Mouse (Mus musculus) cerebellum, adult 2 months (tissue): ENCODE measurements at regions not wholly inside any gene's neighbourhood (a gene's known extent, or its start where the extent isn't known, plus 50 kb on each side); places are given as distances from the start of the nearest gene placed in this dataset.

Experiments
- CTCF ChIP-seq: fragments of 200-500 bp; IDR thresholded peaks from 2 replicates; pipeline ENCODE4 v1.5.1; 2011; ENCODE audit warnings: low read depth, mild to moderate bottlenecking, control low read depth, low read length, moderate library complexity, borderline replicate concordance; ENCODE audit not compliant: insufficient read depth
- POLR2A ChIP-seq: fragments of 200-500 bp; IDR thresholded peaks from 2 replicates; pipeline ENCODE4 v1.6.1; 2011; ENCODE audit warnings: low read length, control low read depth, borderline replicate concordance; ENCODE audit not compliant: insufficient read depth

GRCm38 (mm10) chr16:50000805-50001204, 200.5 kb downstream of the Cd47 start:
- TF ChIP-seq CTCF (no peak), POLR2A (no peak)
